Mouse (Mus musculus) induced T-regulatory cell, adult 2 months (primary cell): ENCODE data around the gene Arf4.
A peak's percentile ranks its signal among the peaks of the same experiment; 100 is the strongest.
"Not testable (repeated sequence)": the region's sequence is repeated elsewhere in the genome, so short reads cannot be mapped to it uniquely, and the experiment has no call there.

Experiments used
- DNase-seq: peaks from one replicate; pipeline ENCODE4 v3.0.0-alpha.2; 2012; ENCODE audit warnings: low read depth

Arf4 gene

GRCm38 (mm10) chr14:26662488-26662887 is 24.6 kb downstream of the Arf4 start:
- no peak for DNase-seq

DNA sequence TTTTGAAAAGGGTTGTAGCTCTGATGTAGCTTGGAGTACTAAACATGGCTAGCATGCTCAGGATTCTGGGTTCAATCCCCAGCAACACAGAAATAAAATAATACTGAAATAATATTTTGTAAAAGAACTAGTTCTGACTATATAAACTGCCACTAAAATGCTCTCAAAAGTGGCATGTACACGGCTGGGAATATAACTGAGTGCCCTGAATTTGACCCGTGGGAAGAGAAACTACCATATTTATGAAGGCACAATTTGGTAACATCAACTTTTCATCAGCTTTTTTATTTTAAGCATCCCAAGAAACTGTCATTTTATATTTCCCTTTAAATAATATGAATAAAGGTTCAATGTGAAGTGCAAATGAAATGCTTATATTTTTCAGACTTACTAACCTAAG is 26.0 kb downstream of the Arf4 start:
- peak; percentile 4 for DNase-seq

DNA sequence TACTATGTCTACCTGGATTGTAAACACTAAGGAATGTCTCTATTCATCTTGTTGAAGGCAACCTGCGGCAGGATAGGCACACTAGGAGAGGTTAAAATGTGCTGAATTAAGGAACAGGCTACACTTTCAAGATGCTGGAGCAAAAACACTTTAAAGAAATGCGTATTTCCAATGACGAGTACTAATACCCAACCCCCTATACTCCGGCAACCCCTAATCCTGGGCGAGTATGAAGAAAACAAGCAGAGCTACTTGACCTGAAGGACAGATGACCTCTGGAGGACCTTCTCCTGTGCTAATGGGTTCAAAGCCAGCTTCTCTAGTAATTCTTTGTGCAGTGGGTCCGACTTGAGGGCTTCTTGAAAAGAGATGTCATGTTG is 30.1 kb downstream of the Arf4 start:
- DNase-seq: no peak

DNA sequence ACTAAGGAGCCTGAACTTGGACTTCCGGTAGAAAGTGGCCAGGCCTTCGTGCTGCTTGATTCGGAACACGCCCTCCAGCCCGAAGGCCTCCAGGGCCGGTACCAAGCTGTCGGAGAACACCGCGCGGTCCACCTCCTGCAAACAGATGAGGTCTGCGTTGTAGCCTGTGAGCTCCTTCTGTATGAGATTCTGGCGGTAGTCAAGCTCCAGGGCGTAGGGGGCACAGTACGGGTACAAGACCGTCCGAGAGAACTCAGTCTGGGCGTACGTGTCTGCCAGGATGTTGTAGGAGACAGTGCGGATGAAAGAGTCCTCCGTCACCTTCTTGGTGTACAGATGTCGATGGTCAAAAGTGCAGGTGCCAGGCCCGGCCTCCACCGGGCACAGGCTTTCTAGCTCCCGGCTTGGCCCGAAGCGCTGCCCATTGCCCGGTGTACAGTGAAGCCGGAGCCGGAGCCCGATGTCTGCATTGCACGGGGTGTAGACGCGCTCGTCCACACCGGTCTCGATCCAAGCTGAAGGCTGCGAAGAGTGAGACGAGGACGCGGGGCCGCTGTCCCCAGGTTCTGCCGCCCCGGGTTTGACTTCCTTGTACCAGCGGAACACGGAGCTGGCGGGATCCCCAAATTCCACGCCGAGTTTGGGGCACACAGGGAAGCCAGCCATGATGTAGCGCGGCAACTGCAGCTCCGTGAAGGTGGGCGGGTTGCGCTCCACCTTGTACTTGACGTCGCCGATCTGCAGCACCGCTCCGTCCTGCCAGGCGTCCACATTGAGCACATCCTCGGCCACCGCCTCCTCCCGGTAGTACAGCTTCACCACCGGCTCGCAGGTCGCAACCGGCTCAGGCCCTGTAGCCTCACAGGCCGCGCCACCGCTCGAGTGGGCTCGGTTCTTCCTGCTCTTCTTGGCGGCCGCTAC is 30.8 kb downstream of the Arf4 start:
- DNase-seq: peak; percentile 76

GRCm38 (mm10) chr14:26669292-26670073 is 31.6 kb downstream of the Arf4 start, which contains the start of gene Pde12:
Gene Pde12 (minus strand): TSS chr14:26669883.
- DNase-seq: peak; percentile 97

- peak; percentile 43 for DNase-seq
Observed at GRCm38 (mm10) chr14:26670964-26671363, 33.1 kb downstream of the Arf4 start.

DNA sequence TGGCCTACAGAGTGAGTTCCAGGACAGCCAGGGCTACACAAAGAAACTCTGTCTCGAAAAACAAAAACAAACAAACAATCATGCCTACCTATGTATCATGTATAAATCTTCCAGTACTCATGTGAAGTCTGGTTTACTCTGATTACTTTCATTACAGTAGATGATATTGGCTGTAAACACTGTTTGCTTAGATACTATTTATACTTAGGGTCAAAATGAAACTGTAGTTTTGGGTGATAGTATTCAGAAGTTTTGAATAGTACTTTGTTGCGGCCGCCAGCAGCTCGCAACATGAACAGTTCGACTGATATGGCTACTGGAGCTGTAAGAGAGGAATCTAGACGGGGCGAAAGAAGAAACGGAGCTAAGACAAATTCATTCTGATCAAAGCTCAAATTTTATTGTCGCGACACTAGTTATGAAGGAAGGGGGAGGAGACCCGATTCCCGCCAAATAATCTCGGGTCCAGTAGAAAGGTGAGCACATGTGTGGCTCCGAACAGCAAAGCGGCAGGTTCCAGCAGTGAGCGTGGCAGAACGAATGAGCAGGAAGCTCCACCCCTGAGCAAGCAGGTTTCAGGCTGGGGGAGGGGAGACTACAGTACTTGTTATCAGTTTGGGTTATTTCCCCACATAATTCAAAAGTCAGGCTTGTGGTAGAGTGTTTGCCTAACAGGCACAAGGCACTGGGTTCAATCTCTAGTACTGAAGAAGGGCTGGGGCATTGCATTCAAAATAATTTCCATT is 34.2 kb downstream of the Arf4 start:
- peak; percentile 74 for DNase-seq

- DNase-seq: not testable (repeated sequence)
Observed at GRCm38 (mm10) chr14:26674476-26675169, 36.7 kb downstream of the Arf4 start.

DNA sequence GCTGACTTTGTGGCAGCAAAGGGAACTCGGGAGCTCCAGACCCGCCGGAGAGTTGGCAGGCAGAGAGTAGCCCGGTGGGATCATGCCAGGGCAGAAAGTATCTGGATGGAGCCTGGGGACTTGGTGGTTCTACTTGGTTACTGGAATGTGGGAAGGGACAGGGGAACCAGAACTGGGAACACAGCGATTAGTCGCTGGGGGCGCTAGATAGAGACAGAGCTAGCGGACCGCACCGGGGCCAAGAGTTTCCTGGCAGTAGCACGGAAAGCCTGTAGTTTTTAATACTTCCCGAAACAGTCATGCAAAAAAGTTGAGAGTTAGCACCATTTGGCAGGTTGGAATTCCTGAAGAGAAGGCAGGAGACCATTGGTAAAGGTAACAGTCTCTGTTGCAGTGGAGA is 37.5 kb downstream of the Arf4 start:
- DNase-seq: peak; percentile 35

GRCm38 (mm10) chr14:26675791-26676190 is 37.9 kb downstream of the Arf4 start:
- no peak for DNase-seq

DNA sequence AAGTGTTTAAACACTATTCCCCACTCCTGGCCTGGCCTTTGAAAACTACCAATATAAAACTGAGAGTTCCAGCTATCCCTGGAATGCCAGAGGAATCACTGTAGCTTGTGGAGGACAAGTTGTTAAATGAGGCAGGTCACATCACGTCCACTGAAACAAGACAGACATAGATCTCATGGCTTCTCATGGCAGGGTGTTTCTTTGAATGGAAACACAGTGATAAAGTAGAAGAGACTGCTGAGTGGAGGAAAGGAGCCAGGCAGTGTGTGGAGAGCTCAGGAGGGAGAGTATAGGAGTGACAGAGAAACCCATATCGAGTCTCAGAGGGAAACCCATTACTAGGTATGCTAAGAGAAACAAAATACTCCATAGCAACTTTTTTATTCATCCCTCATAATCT is 52.9 kb downstream of the Arf4 start:
- no peak for DNase-seq

- no peak for DNase-seq
Observed at GRCm38 (mm10) chr14:26691363-26691762, 53.5 kb downstream of the Arf4 start.

DNA sequence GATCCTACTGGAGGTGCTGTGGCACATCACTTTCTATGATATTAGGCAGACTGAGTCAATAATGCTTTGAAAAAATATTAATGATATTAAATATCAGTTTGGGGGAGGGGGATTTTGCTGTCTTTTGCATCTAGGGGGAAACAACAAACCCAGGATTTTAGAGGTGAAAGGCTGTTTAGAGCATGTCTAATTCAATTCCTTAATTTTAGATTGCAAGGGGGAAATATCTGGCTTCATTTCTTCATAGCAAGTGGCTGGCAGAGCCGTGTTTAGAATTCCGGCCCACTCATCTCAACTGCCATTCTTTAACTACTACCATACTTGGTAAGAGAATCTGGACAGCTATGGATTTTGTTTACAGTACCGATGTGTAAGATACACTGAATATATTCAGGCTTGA is 55.1 kb downstream of the Arf4 start, which contains the start of gene Dnah12:
TSS of gene Dnah12 (plus strand) at position 301 of the 400 bp plus-strand sequence.
- no peak for DNase-seq

- peak; percentile 71 for DNase-seq
Observed at GRCm38 (mm10) chr14:26697912-26698311, 60.0 kb downstream of the Arf4 start.

DNA sequence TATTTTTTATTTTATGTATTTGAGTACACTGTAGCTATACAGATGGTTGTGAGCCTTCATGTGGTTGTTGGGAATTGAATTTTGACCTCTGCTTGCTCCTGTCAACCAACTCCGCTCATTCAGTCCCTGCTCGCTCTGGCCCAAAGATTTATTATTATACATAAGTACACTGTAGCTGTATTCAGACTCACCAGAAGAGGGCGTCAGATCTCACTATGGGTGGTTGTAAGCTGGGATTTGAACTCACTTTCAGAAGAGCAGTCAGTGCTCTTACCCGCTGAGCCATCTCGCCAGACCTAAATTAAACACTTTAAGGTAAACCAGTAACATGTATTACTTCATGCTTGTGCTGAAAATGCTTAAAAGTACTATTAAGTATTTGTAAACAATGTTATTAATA is 67.4 kb downstream of the Arf4 start:
- DNase-seq: peak; percentile 18
